Mouse (Mus musculus) small intestine, adult 2 months (tissue): ENCODE results near the gene Cep63.

Source experiments
- CTCF ChIP-seq: fragments of 200-500 bp; IDR thresholded peaks from 2 replicates; pipeline ENCODE4 v1.5.1; 2012; ENCODE audit warnings: low read depth, mild to moderate bottlenecking, control low read depth, inconsistent platforms, low read length, moderate library complexity, mixed read lengths; ENCODE audit not compliant: insufficient replicate concordance, insufficient read length; ENCODE audit errors: extremely low read depth
- POLR2A ChIP-seq: fragments of 200-500 bp; IDR thresholded peaks from 2 replicates; pipeline ENCODE4 v1.6.1; 2012; ENCODE audit warnings: low read depth, mild to moderate bottlenecking, control low read depth, inconsistent platforms, low read length, moderate library complexity

DNA sequence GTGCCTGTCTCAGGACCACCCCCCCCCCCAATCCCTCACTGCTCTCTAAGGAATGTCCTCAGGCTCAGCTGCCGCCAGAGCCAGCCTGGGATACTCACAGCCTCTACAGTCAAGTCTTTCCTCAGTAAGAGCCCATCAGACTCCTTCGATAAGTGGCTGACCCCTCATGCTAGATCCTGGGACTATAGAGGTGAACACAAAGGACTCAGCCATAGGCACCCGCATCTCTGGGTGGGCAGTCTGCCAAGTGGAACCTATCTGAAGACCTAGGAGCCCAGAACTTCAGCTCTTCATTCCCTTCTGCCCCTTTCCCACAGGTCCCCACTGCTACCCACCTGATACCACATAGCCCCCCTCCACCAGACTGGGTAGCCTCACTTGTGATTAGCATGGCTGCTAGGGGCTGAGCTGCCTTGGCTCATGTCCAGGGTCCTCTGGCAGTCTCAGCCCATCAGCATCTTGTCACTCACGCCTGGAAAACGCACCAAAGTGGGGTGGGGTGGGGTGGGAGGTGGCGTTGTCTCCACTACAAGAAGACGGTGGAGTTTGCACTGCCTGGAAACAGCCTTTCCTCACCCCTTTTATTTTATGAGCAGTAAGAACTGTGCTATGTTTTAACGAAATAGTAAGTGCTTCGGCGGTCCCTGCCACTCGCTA lies 82.1 kb downstream of the Cep63 start:
- TF ChIP-seq CTCF (no peak), POLR2A (no peak)
